Mouse (Mus musculus): ENCODE measurements around the gene Tmem255b. TPM values are rescaled to one million over a fixed set of nuclear protein-coding genes. Genes with fewer than 3 reads are reported as not detected.

Tmem255b gene
- polyA plus RNA-seq, 1 experiment from 2014 or later: 5.5 TPM

GRCm38 (mm10) chr8:13483191-13483590 lies 48.2 kb downstream of the Tmem255b start:
- H3K4me2 ChIP-seq (replicated peaks; ENCODE audit: low read depth): no peak overlapping the region
- H3K4me1 ChIP-seq (replicated peaks; ENCODE audit: control insufficient read depth, insufficient read depth): no peaks in the 10 kb centered on the region
- TF ChIP-seq CTCF (IDR thresholded peaks at IDR 0.05; ENCODE audit: low read depth): no peak
- no peak for TF ChIP-seq EP300 (optimal IDR thresholded peaks at IDR 0.05)
- ATAC-seq (ENCODE audit: low FRiP score, low TSS enrichment): no peak
- H3K36me3 ChIP-seq (ENCODE audit: control insufficient read depth, insufficient read depth, low read length): peaks cover 18% of the 10 kb centered on the region; the same call in 1 of the 2 replicates
- no peak overlapping the region for H3K4me3 ChIP-seq (ENCODE audit: low read depth, low read length)
- H3K27me3 ChIP-seq (ENCODE audit: control insufficient read depth, insufficient read depth, low read length): no peaks in the 10 kb centered on the region
- no peak for DNase-seq (ENCODE audit: low spot score)
- H3K9ac ChIP-seq (ENCODE audit: low read length): no peak overlapping the region
- H3K9me3 ChIP-seq (ENCODE audit: control insufficient read depth, low read length): no peaks in the 10 kb centered on the region
- H3K27ac ChIP-seq (replicated peaks): no peak overlapping the region
- WGBS: 77% methylated on average over 5 of the region's 5 CpGs

- no peaks in the 10 kb centered on the region for H3K27me3 ChIP-seq (ENCODE audit: control insufficient read depth, insufficient read depth, low read length)
- TF ChIP-seq EP300 (optimal IDR thresholded peaks at IDR 0.05) (no peak), CTCF (IDR thresholded peaks at IDR 0.05; ENCODE audit: low read depth) (no peak)
- H3K4me3 ChIP-seq (ENCODE audit: low read depth, low read length): no peak overlapping the region
- WGBS: 91% methylated on average over 3 of the region's 3 CpGs
- H3K9me3 ChIP-seq (ENCODE audit: control insufficient read depth, low read length): no peaks in the 10 kb centered on the region
- H3K4me1 ChIP-seq (replicated peaks; ENCODE audit: control insufficient read depth, insufficient read depth): peaks cover 12% of the 10 kb centered on the region
- no peak for DNase-seq (ENCODE audit: low spot score)
- H3K4me2 ChIP-seq (replicated peaks; ENCODE audit: low read depth): no peak overlapping the region
- peaks cover 2% of the 10 kb centered on the region; the same call in 1 of the 2 replicates for H3K36me3 ChIP-seq (ENCODE audit: control insufficient read depth, insufficient read depth, low read length)
- no peak overlapping the region for H3K9ac ChIP-seq (ENCODE audit: low read length)
- no peak overlapping the region for H3K27ac ChIP-seq (replicated peaks)
- ATAC-seq (ENCODE audit: low FRiP score, low TSS enrichment): no peak
These were observed 54.4 kb downstream of the Tmem255b start for GRCm38 (mm10) chr8:13489351-13489750.

- H3K27ac ChIP-seq (replicated peaks): no peak overlapping the region
- H3K27me3 ChIP-seq (ENCODE audit: control insufficient read depth, insufficient read depth, low read length): no peaks in the 10 kb centered on the region
- peaks cover 2% of the 10 kb centered on the region; the same call in 1 of the 2 replicates for H3K36me3 ChIP-seq (ENCODE audit: control insufficient read depth, insufficient read depth, low read length)
- DNase-seq (ENCODE audit: low spot score) (no peak), ATAC-seq (ENCODE audit: low FRiP score, low TSS enrichment) (no peak)
- H3K4me1 ChIP-seq (replicated peaks; ENCODE audit: control insufficient read depth, insufficient read depth): peaks cover 12% of the 10 kb centered on the region
- H3K4me3 ChIP-seq (ENCODE audit: low read depth, low read length): no peak overlapping the region
- WGBS: 46% methylated on average over 13 of the region's 13 CpGs
- peak overlapping the region; percentile 14; the same call in 1 of the 2 replicates for H3K4me2 ChIP-seq (replicated peaks; ENCODE audit: low read depth)
- no peak overlapping the region for H3K9ac ChIP-seq (ENCODE audit: low read length)
- TF ChIP-seq EP300 (optimal IDR thresholded peaks at IDR 0.05): no peak
- H3K9me3 ChIP-seq (ENCODE audit: control insufficient read depth, low read length): no peaks in the 10 kb centered on the region
These were observed 55.3 kb downstream of the Tmem255b start for GRCm38 (mm10) chr8:13489986-13490910.

GRCm38 (mm10) chr8:13491491-13492010 lies 56.6 kb downstream of the Tmem255b start:
- Histone ChIP-seq H3K27me3 (ENCODE audit: control insufficient read depth, insufficient read depth, low read length) (no peaks in the 10 kb centered on the region), H3K4me1 (replicated peaks; ENCODE audit: control insufficient read depth, insufficient read depth) (peaks cover 12% of the 10 kb centered on the region), H3K4me3 (ENCODE audit: low read depth, low read length) (0 out of 2 replicates have a peak overlapping the region, but pooled peaks have one; percentile 78), H3K4me2 (replicated peaks; ENCODE audit: low read depth) (peak overlapping the region; percentile 82), H3K9me3 (ENCODE audit: control insufficient read depth, low read length) (no peaks in the 10 kb centered on the region), H3K9ac (ENCODE audit: low read length) (no peak overlapping the region), H3K36me3 (ENCODE audit: control insufficient read depth, insufficient read depth, low read length) (no peaks in the 10 kb centered on the region; the same call in 1 of the 2 replicates), H3K27ac (replicated peaks) (0 out of 2 replicates have a peak overlapping the region, but pooled peaks have one; percentile 40)
- TF ChIP-seq EP300 (optimal IDR thresholded peaks at IDR 0.05): no peak
- TF ChIP-seq CTCF (IDR thresholded peaks at IDR 0.05; ENCODE audit: low read depth): no peak
- 78% methylated on average over 14 of the region's 14 CpGs for WGBS
- no peak for DNase-seq (ENCODE audit: low spot score)
- ATAC-seq (ENCODE audit: low FRiP score, low TSS enrichment): no peak

- no peak for TF ChIP-seq EP300 (optimal IDR thresholded peaks at IDR 0.05)
- TF ChIP-seq CTCF (IDR thresholded peaks at IDR 0.05; ENCODE audit: low read depth): peak; percentile 47; the same call in 1 of the 2 replicates
- DNase-seq (ENCODE audit: low spot score) (peak; percentile 80), ATAC-seq (ENCODE audit: low FRiP score, low TSS enrichment) (peak; percentile 89)
- no peak overlapping the region for H3K9ac ChIP-seq (ENCODE audit: low read length)
- WGBS: 36% methylated on average over 9 of the region's 9 CpGs
- H3K27me3 ChIP-seq (ENCODE audit: control insufficient read depth, insufficient read depth, low read length): no peaks in the 10 kb centered on the region
- no peaks in the 10 kb centered on the region for H3K9me3 ChIP-seq (ENCODE audit: control insufficient read depth, low read length)
- H3K36me3 ChIP-seq (ENCODE audit: control insufficient read depth, insufficient read depth, low read length): no peaks in the 10 kb centered on the region; the same call in 1 of the 2 replicates
- peak overlapping the region; percentile 82 for H3K4me2 ChIP-seq (replicated peaks; ENCODE audit: low read depth)
- H3K27ac ChIP-seq (replicated peaks): peak overlapping the region; percentile 71
- H3K4me1 ChIP-seq (replicated peaks; ENCODE audit: control insufficient read depth, insufficient read depth): peaks cover 12% of the 10 kb centered on the region
- H3K4me3 ChIP-seq (ENCODE audit: low read depth, low read length): peak overlapping the region; percentile 78
These were observed 57.4 kb downstream of the Tmem255b start for GRCm38 (mm10) chr8:13492198-13492995.
